Mouse (Mus musculus): Measurements from ENCODE around the gene Igdcc4.

- TF ChIP-seq CTCF (IDR thresholded peaks at IDR 0.05; ENCODE audit: low read depth, low read length), result no peak
- TF ChIP-seq TAL1 (conservative IDR thresholded peaks at IDR 0.05; ENCODE audit: low read depth, low read length), result no peak
- no peak for TF ChIP-seq GATA1 (IDR thresholded peaks at IDR 0.05; ENCODE audit: borderline replicate concordance, low read length)
- no peak for TF ChIP-seq GATA2 (IDR thresholded peaks at IDR 0.05; ENCODE audit: borderline replicate concordance, low read depth, low read length)
- TF ChIP-seq POLR2AphosphoS5 (IDR thresholded peaks at IDR 0.05; ENCODE audit: insufficient replicate concordance, low read depth, low read length), result no peak
These were observed 10.4 kb downstream of the Igdcc4 start for GRCm38 (mm10) chr9:65111698-65112097.
